Mouse (Mus musculus) MEL (cell line): ENCODE measurements around the gene Gsn. TPM values are rescaled to one million over a fixed set of nuclear protein-coding genes. Genes with fewer than 3 reads are reported as not detected.

Experiments used
- DNase-seq: peaks from one replicate; pipeline ENCODE4 v3.0.0; 2011; ENCODE audit warnings: low read depth, low spot score
- H3K27ac ChIP-seq: 2 replicates; pipeline ENCODE4 v1.5.1; 2012; ENCODE audit warnings: low read depth, mild to moderate bottlenecking, control low read depth, low read length, moderate library complexity; ENCODE audit not compliant: control insufficient read depth
- H3K27me3 ChIP-seq, 2 experiments: fragments of 150-350 bp in 1 of 2; sonication (generic) in 1 of 2; 2 replicates each; pipeline ENCODE4 v1.6.1; 2012; ENCODE audit warnings: low read length in 2 of 2, mild to moderate bottlenecking in 2 of 2, improper control_type of control experiment in 1 of 2, moderate library complexity in 1 of 2; ENCODE audit not compliant: insufficient read depth in 2 of 2, control insufficient read depth in 1 of 2
- H3K36me3 ChIP-seq, 2 experiments: 2 replicates each; pipeline ENCODE4 v1.6.1; 2012 to 2014; ENCODE audit warnings: low read length in 2 of 2, improper control_type of control experiment in 1 of 2, inconsistent platforms in 1 of 2, mild to moderate bottlenecking in 1 of 2; ENCODE audit not compliant: insufficient read depth in 2 of 2, control insufficient read depth in 1 of 2
- H3K4me1 ChIP-seq, 2 experiments: fragments of 150-350 bp in 1 of 2; sonication (generic) in 1 of 2; 2 replicates each; pipeline ENCODE4 v1.6.1; 2012; ENCODE audit warnings: low read length in 2 of 2, improper control_type of control experiment in 1 of 2, mild to moderate bottlenecking in 1 of 2; ENCODE audit not compliant: insufficient read depth in 2 of 2, control insufficient read depth in 1 of 2
- H3K4me3 ChIP-seq, 2 experiments: fragments of 150-350 bp in 1 of 2; sonication (generic) in 1 of 2; 2 replicates each; pipeline ENCODE4 v1.5.1; 2012; ENCODE audit warnings: low read depth in 2 of 2, low read length in 2 of 2, mild to moderate bottlenecking in 2 of 2, moderate library complexity in 2 of 2, control low read depth in 1 of 2, improper control_type of control experiment in 1 of 2; ENCODE audit not compliant: control insufficient read depth in 1 of 2, insufficient read depth in 1 of 2
- H3K79me2 ChIP-seq: 2 replicates; pipeline ENCODE4 v1.6.1; 2012; ENCODE audit warnings: mild to moderate bottlenecking, low read length, moderate library complexity; ENCODE audit not compliant: control insufficient read depth, poor library complexity, insufficient read depth
- H3K9ac ChIP-seq: 2 replicates; pipeline ENCODE4 v1.6.1; 2012; ENCODE audit warnings: low read depth, mild to moderate bottlenecking, control low read depth, low read length, moderate library complexity; ENCODE audit not compliant: control insufficient read depth, poor library complexity, severe bottlenecking
- H3K9me3 ChIP-seq: fragments of 150-350 bp; sonication (generic); replicated peaks from 2 replicates; pipeline ENCODE4 v1.6.1; 2012; ENCODE audit warnings: mild to moderate bottlenecking, low read length, improper control_type of control experiment, moderate library complexity; ENCODE audit not compliant: insufficient read depth
- BHLHE40 ChIP-seq: IDR thresholded peaks from 2 replicates; pipeline ENCODE4 v1.6.1; 2012; ENCODE audit warnings: low read depth, mild to moderate bottlenecking, inconsistent platforms, low read length, improper control_type of control experiment, borderline replicate concordance
- CHD1 ChIP-seq: IDR thresholded peaks from 2 replicates; pipeline ENCODE4 v1.6.1; 2012; ENCODE audit warnings: low read depth, mild to moderate bottlenecking, inconsistent platforms, low read length, improper control_type of control experiment
- CHD2 ChIP-seq: IDR thresholded peaks from 2 replicates; pipeline ENCODE4 v1.6.1; 2011; ENCODE audit warnings: low read length, improper control_type of control experiment
- ELF1 ChIP-seq: IDR thresholded peaks from 2 replicates; pipeline ENCODE4 v1.6.1; 2014; ENCODE audit warnings: low read depth, mild to moderate bottlenecking, inconsistent platforms, low read length, improper control_type of control experiment, moderate library complexity
- EP300 ChIP-seq, 2 experiments: IDR thresholded peaks; 2 replicates each; pipeline ENCODE4 v1.6.1; 2011; ENCODE audit warnings: improper control_type of control experiment in 2 of 2, low read length in 2 of 2, low read depth in 1 of 2, mild to moderate bottlenecking in 1 of 2
- ETS1 ChIP-seq: IDR thresholded peaks from 2 replicates; pipeline ENCODE4 v1.6.1; 2012; ENCODE audit warnings: low read depth, mild to moderate bottlenecking, inconsistent platforms, low read length, improper control_type of control experiment, moderate library complexity
- GATA1 ChIP-seq: IDR thresholded peaks from 2 replicates; pipeline ENCODE4 v1.6.1; 2011; ENCODE audit warnings: low read depth, low read length, improper control_type of control experiment
- HCFC1 ChIP-seq: IDR thresholded peaks from 2 replicates; pipeline ENCODE4 v1.6.1; 2012; ENCODE audit warnings: low read depth, mild to moderate bottlenecking, inconsistent platforms, low read length, improper control_type of control experiment, moderate library complexity
- KAT2A ChIP-seq: conservative IDR thresholded peaks from 2 replicates; pipeline ENCODE4 v1.6.1; 2012; ENCODE audit warnings: low read depth, low read length, improper control_type of control experiment, inconsistent platforms
- MAFK ChIP-seq: IDR thresholded peaks from 2 replicates; pipeline ENCODE4 v1.6.1; 2011; ENCODE audit warnings: low read depth, mild to moderate bottlenecking, low read length, improper control_type of control experiment, borderline replicate concordance
- MAX ChIP-seq: IDR thresholded peaks from 2 replicates; pipeline ENCODE4 v1.6.1; 2011; ENCODE audit warnings: low read length, improper control_type of control experiment
- MEF2A ChIP-seq: IDR thresholded peaks from 2 replicates; pipeline ENCODE4 v1.6.1; 2014; ENCODE audit warnings: low read depth, mild to moderate bottlenecking, inconsistent platforms, low read length, improper control_type of control experiment; ENCODE audit not compliant: poor library complexity, insufficient replicate concordance, severe bottlenecking; ENCODE audit errors: extremely low read depth
- MYB ChIP-seq: IDR thresholded peaks from 2 replicates; pipeline ENCODE4 v1.6.1; 2011; ENCODE audit warnings: mild to moderate bottlenecking, low read depth, low read length, improper control_type of control experiment
- MYC ChIP-seq: IDR thresholded peaks from 2 replicates; pipeline ENCODE4 v1.6.1; 2011; ENCODE audit warnings: low read depth, mild to moderate bottlenecking, low read length, improper control_type of control experiment, moderate library complexity
- NELFE ChIP-seq: IDR thresholded peaks from 2 replicates; pipeline ENCODE4 v1.6.1; 2011; ENCODE audit warnings: low read depth, low read length, improper control_type of control experiment
- POLR2A ChIP-seq, 2 experiments: IDR thresholded peaks; 2 replicates each; pipeline ENCODE4 v1.6.1; 2011 to 2012; ENCODE audit warnings: low read length in 2 of 2, mild to moderate bottlenecking in 2 of 2, control low read depth in 1 of 2, improper control_type of control experiment in 1 of 2, low read depth in 1 of 2, moderate library complexity in 1 of 2; ENCODE audit not compliant: control insufficient read depth in 1 of 2, insufficient read depth in 1 of 2, poor library complexity in 1 of 2
- POLR2AphosphoS5 ChIP-seq: IDR thresholded peaks from 2 replicates; pipeline ENCODE4 v1.6.1; 2012; ENCODE audit warnings: low read depth, borderline replicate concordance, mild to moderate bottlenecking, inconsistent platforms, low read length, moderate library complexity, mixed read lengths
- RCOR1 ChIP-seq: IDR thresholded peaks from 2 replicates; pipeline ENCODE4 v1.6.1; 2012; ENCODE audit warnings: low read depth, mild to moderate bottlenecking, inconsistent platforms, low read length, improper control_type of control experiment
- SIN3A ChIP-seq: IDR thresholded peaks from 2 replicates; pipeline ENCODE4 v1.6.1; 2012; ENCODE audit warnings: low read length, improper control_type of control experiment, inconsistent platforms
- SMC3 ChIP-seq: IDR thresholded peaks from 2 replicates; pipeline ENCODE4 v1.6.1; 2011; ENCODE audit warnings: low read depth, low read length, improper control_type of control experiment
- TAL1 ChIP-seq: IDR thresholded peaks from 2 replicates; pipeline ENCODE4 v1.6.1; 2012; ENCODE audit warnings: mild to moderate bottlenecking, inconsistent platforms, low read length, moderate library complexity, mixed read lengths
- TCF12 ChIP-seq: IDR thresholded peaks from 2 replicates; pipeline ENCODE4 v1.6.1; 2014; ENCODE audit warnings: low read depth, mild to moderate bottlenecking, inconsistent platforms, low read length, improper control_type of control experiment, moderate library complexity
- UBTF ChIP-seq: IDR thresholded peaks from 2 replicates; pipeline ENCODE4 v1.6.1; 2012; ENCODE audit warnings: low read depth, mild to moderate bottlenecking, inconsistent platforms, low read length, improper control_type of control experiment, moderate library complexity, borderline replicate concordance; ENCODE audit not compliant: insufficient read depth
- USF1 ChIP-seq: IDR thresholded peaks from 2 replicates; pipeline ENCODE4 v1.6.1; 2014; ENCODE audit warnings: low read depth, mild to moderate bottlenecking, inconsistent platforms, low read length, improper control_type of control experiment, moderate library complexity
- USF2 ChIP-seq, 2 experiments: IDR thresholded peaks; 2 replicates each; pipeline ENCODE4 v1.6.1; 2011 to 2012; ENCODE audit warnings: improper control_type of control experiment in 2 of 2, low read length in 2 of 2, borderline replicate concordance in 1 of 2, inconsistent platforms in 1 of 2, low read depth in 1 of 2, mild to moderate bottlenecking in 1 of 2; ENCODE audit not compliant: insufficient read depth in 1 of 2
- ZKSCAN1 ChIP-seq: IDR thresholded peaks from 2 replicates; pipeline ENCODE4 v1.6.1; 2012; ENCODE audit warnings: low read depth, mild to moderate bottlenecking, inconsistent platforms, low read length, improper control_type of control experiment, moderate library complexity
- polyA plus RNA-seq, 2 experiments: library from polyadenylated mRNA; stranded (reverse) in 1 of 2; unstranded in 1 of 2; fragments of >175 nt in 1 of 2; fragments of >200 nt in 1 of 2; gene quantifications; 2 replicates each; pipeline versions ENCODE4 v1.2.1 to v1.2.4; 2012; ENCODE audit warnings: low replicate concordance in 2 of 2, low read depth in 1 of 2; ENCODE audit not compliant: insufficient read length in 2 of 2, insufficient read depth in 1 of 2, missing spikeins in 1 of 2
- total RNA-seq: library from RNA; depleted of rRNA; stranded (reverse); fragments of 300-350 nt; gene quantifications from 2 replicates; pipeline ENCODE4 v1.2.3, GENCODE M21; 2012

Gsn gene
- total and polyA plus RNA-seq, 3 experiments: 8.0 to 8.2 TPM; not detected in 1

- H3K4me1 ChIP-seq: peaks cover 7 to 23% of the 10 kb centered on the region in 2 experiments
- TF ChIP-seq EP300 (IDR thresholded peaks at IDR 0.05; ENCODE audit: low read depth in 1 of 2, low read length in 2 of 2): no peak
- TF ChIP-seq ELF1: no peak
- TF ChIP-seq POLR2AphosphoS5: no peak
- no peak for TF ChIP-seq CHD2
- no peak for TF ChIP-seq NELFE
- TF ChIP-seq POLR2A (IDR thresholded peaks at IDR 0.05; ENCODE audit: control insufficient read depth in 1 of 2, insufficient read depth in 1 of 2, low read depth in 1 of 2, low read length in 2 of 2, poor library complexity in 1 of 2): no peak
- no peak for TF ChIP-seq TCF12
- TF ChIP-seq MAX: no peak
- no peak for TF ChIP-seq GATA1
- TF ChIP-seq ZKSCAN1: no peak
- TF ChIP-seq SIN3A: no peak
- TF ChIP-seq TAL1: no peak
- TF ChIP-seq RCOR1: no peak
- no peak for TF ChIP-seq MYC
- TF ChIP-seq USF1: no peak
- H3K36me3 ChIP-seq: peaks cover 0 to 16% of the 10 kb centered on the region in 2 experiments; a peak in 2 of 4 replicates
- peak overlapping the region; percentile 49 to 62 for H3K4me3 ChIP-seq
- no peaks in the 10 kb centered on the region for H3K9me3 ChIP-seq
- H3K27ac ChIP-seq: no peak overlapping the region
- H3K79me2 ChIP-seq: no peaks in the 10 kb centered on the region
- no peaks in the 10 kb centered on the region for H3K27me3 ChIP-seq
- peak; percentile 23 for DNase-seq
- H3K9ac ChIP-seq: no peak overlapping the region; the same call in 1 of the 2 replicates
These were observed 752 bp downstream of the Gsn start for GRCm38 (mm10) chr2:35256932-35257331.

GRCm38 (mm10) chr2:35257886-35258285 lies 1.7 kb downstream of the Gsn start:
- peaks cover 0 to 16% of the 10 kb centered on the region in 2 experiments; a peak in 2 of 4 replicates for H3K36me3 ChIP-seq
- TF ChIP-seq TCF12 (no peak), MAFK (no peak), HCFC1 (no peak), USF2 (IDR thresholded peaks at IDR 0.05; ENCODE audit: borderline replicate concordance in 1 of 2, insufficient read depth in 1 of 2, low read depth in 1 of 2, low read length in 2 of 2) (no peak), MEF2A (no peak), KAT2A (no peak), MYB (no peak), GATA1 (no peak), BHLHE40 (no peak), CHD1 (no peak), ETS1 (no peak), POLR2AphosphoS5 (no peak), POLR2A (IDR thresholded peaks at IDR 0.05; ENCODE audit: control insufficient read depth in 1 of 2, insufficient read depth in 1 of 2, low read depth in 1 of 2, low read length in 2 of 2, poor library complexity in 1 of 2) (no peak), UBTF (no peak), SMC3 (no peak)
- no peak overlapping the region for H3K27ac ChIP-seq
- H3K9ac ChIP-seq: no peak overlapping the region
- H3K27me3 ChIP-seq: no peaks in the 10 kb centered on the region
- H3K79me2 ChIP-seq: no peaks in the 10 kb centered on the region
- H3K4me3 ChIP-seq: no peak overlapping the region
- H3K4me1 ChIP-seq: peaks cover 7 to 23% of the 10 kb centered on the region in 2 experiments
- no peak for DNase-seq
- no peaks in the 10 kb centered on the region for H3K9me3 ChIP-seq
